Mouse (Mus musculus): Measurements from ENCODE around the gene Gpr152. TPM values are rescaled to one million over a fixed set of nuclear protein-coding genes. Genes with fewer than 3 reads are reported as not detected.

The Gpr152 gene
- total and polyA plus RNA-seq, 2 experiments from 2014 or later, result 0.16 TPM; not detected in 1

GRCm38 (mm10) chr19:4155223-4156072, 15.9 kb downstream of the Gpr152 start:
- DNase-seq (ENCODE audit: low spot score) (no peak), ATAC-seq (ENCODE audit: low FRiP score) (no peak)
- Histone ChIP-seq H3K4me2 (ENCODE audit: low read depth, low read length, poor library complexity, severe bottlenecking) (no peak overlapping the region), H3K9me3 (ENCODE audit: low read length) (no peaks in the 10 kb centered on the region), H3K9ac (replicated peaks; ENCODE audit: low read length, poor library complexity, severe bottlenecking) (no peak overlapping the region), H3K27ac (ENCODE audit: low read depth, low read length) (no peak overlapping the region), H3K4me1 (ENCODE audit: insufficient read depth, low read length) (no peaks in the 10 kb centered on the region), H3K36me3 (ENCODE audit: insufficient read depth, low read length) (peaks cover 65% of the 10 kb centered on the region), H3K4me3 (ENCODE audit: low read depth, low read length) (no peak overlapping the region), H3K27me3 (ENCODE audit: insufficient read depth, low read length) (no peaks in the 10 kb centered on the region)
- TF ChIP-seq CTCF (IDR thresholded peaks at IDR 0.05), result no peak
- 78% methylated on average over 6 of the region's 6 CpGs for WGBS

- Histone ChIP-seq H3K4me3 (ENCODE audit: low read depth, low read length) (no peak overlapping the region), H3K4me2 (ENCODE audit: low read depth, low read length, poor library complexity, severe bottlenecking) (no peak overlapping the region), H3K27me3 (ENCODE audit: insufficient read depth, low read length) (no peaks in the 10 kb centered on the region), H3K27ac (ENCODE audit: low read depth, low read length) (no peak overlapping the region), H3K4me1 (ENCODE audit: insufficient read depth, low read length) (no peaks in the 10 kb centered on the region), H3K36me3 (ENCODE audit: insufficient read depth, low read length) (peaks cover 65% of the 10 kb centered on the region), H3K9me3 (ENCODE audit: low read length) (no peaks in the 10 kb centered on the region), H3K9ac (replicated peaks; ENCODE audit: low read length, poor library complexity, severe bottlenecking) (0 out of 2 replicates have a peak overlapping the region, but pooled peaks have one; percentile 8)
- TF ChIP-seq CTCF (IDR thresholded peaks at IDR 0.05), result no peak
- DNase-seq (ENCODE audit: low spot score) (no peak), ATAC-seq (ENCODE audit: low FRiP score) (no peak)
- WGBS, result 69% methylated on average over 20 of the region's 20 CpGs
These were observed 16.5 kb downstream of the Gpr152 start for GRCm38 (mm10) chr19:4156073-4156579.

GRCm38 (mm10) chr19:4156771-4157170, 17.2 kb downstream of the Gpr152 start:
- no peaks in the 10 kb centered on the region for H3K9me3 ChIP-seq (ENCODE audit: low read length)
- 95% methylated on average over 12 of the region's 12 CpGs for WGBS
- H3K36me3 ChIP-seq (ENCODE audit: insufficient read depth, low read length), result peaks cover 65% of the 10 kb centered on the region
- no peaks in the 10 kb centered on the region for H3K27me3 ChIP-seq (ENCODE audit: insufficient read depth, low read length)
- H3K4me2 ChIP-seq (ENCODE audit: low read depth, low read length, poor library complexity, severe bottlenecking), result no peak overlapping the region
- no peak overlapping the region for H3K4me3 ChIP-seq (ENCODE audit: low read depth, low read length)
- ATAC-seq (ENCODE audit: low FRiP score) (no peak), DNase-seq (ENCODE audit: low spot score) (no peak)
- H3K27ac ChIP-seq (ENCODE audit: low read depth, low read length), result no peak overlapping the region
- H3K4me1 ChIP-seq (ENCODE audit: insufficient read depth, low read length), result no peaks in the 10 kb centered on the region
- H3K9ac ChIP-seq (replicated peaks; ENCODE audit: low read length, poor library complexity, severe bottlenecking), result no peak overlapping the region
- no peak for TF ChIP-seq CTCF (IDR thresholded peaks at IDR 0.05)

GRCm38 (mm10) chr19:4159049-4159448, 19.5 kb downstream of the Gpr152 start:
- no peak overlapping the region for H3K27ac ChIP-seq (ENCODE audit: low read depth, low read length)
- no peak overlapping the region for H3K4me3 ChIP-seq (ENCODE audit: low read depth, low read length)
- peaks cover 53% of the 10 kb centered on the region for H3K36me3 ChIP-seq (ENCODE audit: insufficient read depth, low read length)
- no peak overlapping the region for H3K9ac ChIP-seq (replicated peaks; ENCODE audit: low read length, poor library complexity, severe bottlenecking)
- DNase-seq (ENCODE audit: low spot score) (no peak), ATAC-seq (ENCODE audit: low FRiP score) (no peak)
- H3K4me1 ChIP-seq (ENCODE audit: insufficient read depth, low read length), result peaks cover 6% of the 10 kb centered on the region; the same call in 1 of the 2 replicates
- no peaks in the 10 kb centered on the region for H3K9me3 ChIP-seq (ENCODE audit: low read length)
- H3K4me2 ChIP-seq (ENCODE audit: low read depth, low read length, poor library complexity, severe bottlenecking), result no peak overlapping the region
- TF ChIP-seq CTCF (IDR thresholded peaks at IDR 0.05), result no peak
- 98% methylated on average over 8 of the region's 8 CpGs for WGBS
- H3K27me3 ChIP-seq (ENCODE audit: insufficient read depth, low read length), result no peaks in the 10 kb centered on the region

- peaks cover 6% of the 10 kb centered on the region; the same call in 1 of the 2 replicates for H3K4me1 ChIP-seq (ENCODE audit: insufficient read depth, low read length)
- H3K4me3 ChIP-seq (ENCODE audit: low read depth, low read length), result peak within 1 kb of the TSS; percentile 69
- peak; percentile 86 for ATAC-seq (ENCODE audit: low FRiP score)
- H3K27me3 ChIP-seq (ENCODE audit: insufficient read depth, low read length), result no peaks in the 10 kb centered on the region
- H3K9me3 ChIP-seq (ENCODE audit: low read length), result no peaks in the 10 kb centered on the region
- peak within 1 kb of the TSS; percentile 91 for H3K4me2 ChIP-seq (ENCODE audit: low read depth, low read length, poor library complexity, severe bottlenecking)
- peaks cover 32% of the 10 kb centered on the region for H3K36me3 ChIP-seq (ENCODE audit: insufficient read depth, low read length)
- WGBS, result 6% methylated on average over 42 of the region's 42 CpGs
- no peak for TF ChIP-seq CTCF (IDR thresholded peaks at IDR 0.05)
- H3K9ac ChIP-seq (replicated peaks; ENCODE audit: low read length, poor library complexity, severe bottlenecking), result peak within 1 kb of the TSS; percentile 76
- H3K27ac ChIP-seq (ENCODE audit: low read depth, low read length), result peak within 1 kb of the TSS; percentile 71
- DNase-seq (ENCODE audit: low spot score), result peak; percentile 99
These were observed 23.3 kb downstream of the Gpr152 start, which contains the start of gene Rps6kb2 for GRCm38 (mm10) chr19:4162646-4163542. TSS of gene Rps6kb2 (minus strand) at chr19:4163354.
